Mouse (Mus musculus) megakaryocyte, embryonic 14.5 days (primary cell): ENCODE measurements at regions not wholly inside any gene's neighbourhood (a gene's known extent, or its start where the extent isn't known, plus 50 kb on each side); places are given as distances from the start of the nearest gene placed in this dataset.

ENCODE experiments used
- H3K27me3 ChIP-seq: replicated peaks from 2 replicates; pipeline ENCODE3; 2012; ENCODE audit warnings: inconsistent platforms
- H3K36me3 ChIP-seq: replicated peaks from 2 replicates; pipeline ENCODE3; 2012; ENCODE audit warnings: low read length, inconsistent platforms, mixed read lengths
- H3K4me1 ChIP-seq: 2 replicates; pipeline ENCODE4 v1.6.1; 2012; ENCODE audit warnings: inconsistent platforms
- H3K4me3 ChIP-seq: replicated peaks from 2 replicates; pipeline ENCODE3; 2012; ENCODE audit warnings: moderate library complexity, mild to moderate bottlenecking, inconsistent platforms
- H3K9me3 ChIP-seq: 2 replicates; pipeline ENCODE4 v1.6.1; 2012; ENCODE audit warnings: inconsistent platforms
- FLI1 ChIP-seq: IDR thresholded peaks from 2 replicates; pipeline ENCODE4 v1.6.1; 2012; ENCODE audit warnings: low read length, inconsistent platforms, mixed read lengths
- GATA1 ChIP-seq: IDR thresholded peaks from 3 replicates; pipeline ENCODE4 v1.6.1; 2012; ENCODE audit warnings: mixed read lengths, low read length, inconsistent platforms, borderline replicate concordance

DNA sequence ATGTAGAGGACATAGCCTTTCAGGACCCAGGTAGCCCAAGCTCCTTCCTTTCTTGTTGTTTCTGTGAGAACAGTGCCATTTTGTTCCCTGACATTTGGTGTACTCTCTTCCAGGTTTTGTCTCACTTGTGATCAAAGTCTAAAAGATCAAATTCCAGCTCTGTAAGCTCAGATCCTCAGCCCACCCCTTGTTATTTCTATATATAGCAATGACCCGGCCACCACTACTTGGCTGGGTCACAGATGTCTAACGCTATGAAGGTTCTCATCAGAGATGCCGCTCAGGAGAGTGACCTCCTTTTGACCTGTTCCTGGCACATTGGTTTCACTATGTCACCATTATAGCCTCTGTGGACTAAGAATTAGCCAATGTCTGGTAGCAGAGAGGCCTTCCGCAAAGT is 451.7 kb downstream of the Pik3r1 start:
- TF ChIP-seq GATA1: no peak
- TF ChIP-seq FLI1: no peak
- Histone ChIP-seq H3K36me3 (no peaks in the 10 kb centered on the region), H3K27me3 (peaks cover 5% of the 10 kb centered on the region)

GRCm38 (mm10) chr13:101314040-101314439 is 454.0 kb downstream of the Pik3r1 start:
- H3K4me1 ChIP-seq: no peaks in the 10 kb centered on the region
- H3K36me3 ChIP-seq: no peaks in the 10 kb centered on the region
- no peak for TF ChIP-seq FLI1
- no peak for TF ChIP-seq GATA1
- no peak overlapping the region for H3K4me3 ChIP-seq
- no peaks in the 10 kb centered on the region for H3K9me3 ChIP-seq
- peaks cover 5% of the 10 kb centered on the region for H3K27me3 ChIP-seq

More for the DNA sequence above, 451.7 kb downstream of the Pik3r1 start:
- Histone ChIP-seq H3K4me1 (no peaks in the 10 kb centered on the region), H3K4me3 (no peak overlapping the region), H3K9me3 (peaks cover 2% of the 10 kb centered on the region; the same call in 1 of the 2 replicates)

DNA sequence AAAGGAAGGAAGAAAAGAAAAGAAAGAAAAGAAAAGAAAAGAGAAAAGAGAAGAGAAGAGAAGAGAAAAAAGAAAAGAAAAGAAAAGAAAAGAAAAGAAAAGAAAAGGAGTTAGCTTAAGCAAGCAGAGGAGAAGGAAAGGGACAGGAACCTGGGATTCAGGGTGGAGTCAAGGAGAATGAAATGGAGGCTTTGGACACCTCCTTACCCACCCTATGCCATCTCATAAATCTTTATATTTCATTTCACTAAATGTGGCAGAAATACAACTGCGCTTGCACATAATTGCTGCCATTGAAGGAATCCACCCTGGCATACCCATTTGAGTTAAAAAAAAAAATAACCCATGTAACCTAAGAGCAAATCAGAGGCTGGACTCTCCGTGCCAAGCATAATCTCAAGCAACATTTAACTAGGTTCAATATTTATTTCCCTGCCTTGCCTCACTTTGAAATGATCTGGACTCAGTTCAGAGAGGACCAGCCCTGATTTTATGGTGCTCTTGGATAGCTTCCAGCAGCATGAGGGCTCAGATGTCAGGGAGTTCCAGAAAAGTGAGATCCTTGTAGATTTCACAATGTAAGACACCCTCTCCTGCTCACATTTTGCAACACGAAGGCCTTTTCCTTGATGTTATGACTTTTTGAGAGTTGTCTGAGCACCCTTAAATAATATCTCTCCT is 456.2 kb downstream of the Pik3r1 start:
- no peaks in the 10 kb centered on the region for H3K4me1 ChIP-seq
- H3K36me3 ChIP-seq: no peaks in the 10 kb centered on the region
- H3K27me3 ChIP-seq: peaks cover 8% of the 10 kb centered on the region
- no peaks in the 10 kb centered on the region for H3K9me3 ChIP-seq
- no peak for TF ChIP-seq FLI1
- no peak for TF ChIP-seq GATA1
- H3K4me3 ChIP-seq: no peak overlapping the region

DNA sequence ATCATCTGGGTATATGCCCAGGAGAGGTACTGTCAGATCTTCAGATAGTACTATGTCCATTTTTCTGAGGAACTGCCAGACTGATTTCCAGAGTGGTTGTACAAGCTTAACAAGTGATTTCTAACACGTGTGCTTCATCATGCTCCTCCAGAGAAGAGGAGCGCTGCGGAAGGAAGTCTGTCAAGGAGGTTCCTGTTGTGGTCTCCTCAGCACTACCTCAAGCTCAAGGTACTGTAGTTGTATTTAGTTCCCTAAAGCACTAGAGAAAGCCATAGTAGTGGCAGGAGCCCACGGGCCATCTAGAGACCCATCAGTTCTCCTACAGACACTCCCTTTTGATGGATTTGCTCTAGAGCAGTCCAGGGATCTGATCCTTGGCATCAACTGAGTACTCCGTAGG is 459.3 kb downstream of the Pik3r1 start:
- H3K36me3 ChIP-seq: no peaks in the 10 kb centered on the region
- no peaks in the 10 kb centered on the region for H3K4me1 ChIP-seq
- no peaks in the 10 kb centered on the region for H3K9me3 ChIP-seq
- no peak overlapping the region for H3K4me3 ChIP-seq
- TF ChIP-seq FLI1 (no peak), GATA1 (no peak)
- peaks cover 4% of the 10 kb centered on the region for H3K27me3 ChIP-seq

DNA sequence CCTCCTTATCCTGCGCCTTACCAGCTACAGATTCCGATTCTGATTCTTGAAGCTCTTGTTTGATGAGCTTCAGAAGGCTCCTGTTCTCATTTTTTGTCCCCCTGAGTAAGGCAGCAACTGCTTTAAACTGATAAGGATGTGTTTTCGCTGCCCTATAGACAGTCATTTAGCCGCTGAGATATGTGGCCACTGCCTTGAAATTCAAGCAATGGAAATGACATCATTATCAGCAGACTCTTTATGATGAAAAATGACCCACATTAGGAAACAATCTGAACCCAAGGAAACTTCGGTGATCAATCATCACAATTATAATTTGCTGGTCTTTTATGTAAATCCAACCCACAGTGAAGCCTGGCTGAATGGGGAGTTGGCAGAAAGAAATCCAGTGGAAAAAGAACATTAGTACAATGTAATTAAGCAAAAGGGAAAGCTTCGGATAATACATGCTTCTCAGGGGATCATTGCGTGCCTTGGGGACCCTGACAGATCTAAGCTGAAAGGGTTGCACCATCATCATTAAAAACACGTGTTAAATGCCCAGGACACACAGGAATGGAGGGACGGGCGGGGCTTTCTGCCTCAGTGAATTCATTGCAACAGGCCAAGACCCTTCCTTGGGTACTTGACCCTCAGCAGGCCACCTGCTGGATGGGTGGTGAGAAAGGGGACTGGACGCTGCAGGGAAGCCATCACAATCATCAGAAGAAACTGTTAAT is 462.2 kb downstream of the Pik3r1 start:
- Histone ChIP-seq H3K36me3 (no peaks in the 10 kb centered on the region), H3K4me3 (no peak overlapping the region)
- TF ChIP-seq FLI1 (no peak), GATA1 (no peak)

GRCm38 (mm10) chr13:101305063-101305462 is 463.0 kb downstream of the Pik3r1 start:
- H3K4me1 ChIP-seq: no peaks in the 10 kb centered on the region
- H3K36me3 ChIP-seq: no peaks in the 10 kb centered on the region
- no peak overlapping the region for H3K4me3 ChIP-seq
- TF ChIP-seq FLI1: no peak
- TF ChIP-seq GATA1: no peak
- H3K27me3 ChIP-seq: peaks cover 3% of the 10 kb centered on the region
- no peaks in the 10 kb centered on the region for H3K9me3 ChIP-seq

More for the DNA sequence above, 462.2 kb downstream of the Pik3r1 start:
- peaks cover 3% of the 10 kb centered on the region for H3K27me3 ChIP-seq
- no peaks in the 10 kb centered on the region for H3K4me1 ChIP-seq
- no peaks in the 10 kb centered on the region for H3K9me3 ChIP-seq

- no peak for TF ChIP-seq GATA1
- TF ChIP-seq FLI1: no peak
- H3K27me3 ChIP-seq: no peaks in the 10 kb centered on the region
Measured at GRCm38 (mm10) chr13:101301361-101301760, 466.7 kb downstream of the Pik3r1 start.

DNA sequence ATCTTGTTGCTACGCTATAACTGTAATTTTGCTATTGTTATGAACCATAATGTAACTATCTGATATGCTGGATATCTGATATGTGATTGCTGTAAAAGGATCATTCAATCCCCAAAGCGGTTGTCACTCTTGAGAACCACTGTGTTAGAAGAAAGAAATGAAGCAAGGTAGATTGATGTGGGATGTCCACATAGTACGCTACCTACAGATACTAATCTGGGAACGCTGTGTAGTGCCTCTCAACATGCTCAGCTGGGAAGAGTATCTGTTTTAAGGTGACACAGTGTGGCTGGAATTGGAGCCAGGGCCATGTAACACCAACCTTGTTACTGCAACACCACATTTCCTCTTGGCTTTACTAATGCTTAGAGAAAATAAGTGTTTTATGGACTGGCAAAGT is 456.2 kb upstream of the Slc30a5 start:
- Histone ChIP-seq H3K27me3 (peaks cover 13% of the 10 kb centered on the region), H3K4me3 (no peak overlapping the region), H3K4me1 (no peaks in the 10 kb centered on the region), H3K36me3 (no peaks in the 10 kb centered on the region), H3K9me3 (no peaks in the 10 kb centered on the region)
- TF ChIP-seq FLI1: no peak

More at GRCm38 (mm10) chr13:101301361-101301760, 466.7 kb downstream of the Pik3r1 start:
- Histone ChIP-seq H3K36me3 (no peaks in the 10 kb centered on the region), H3K4me3 (no peak overlapping the region), H3K9me3 (no peaks in the 10 kb centered on the region), H3K4me1 (no peaks in the 10 kb centered on the region)

GRCm38 (mm10) chr13:101287131-101287530 is 453.9 kb upstream of the Slc30a5 start:
- Histone ChIP-seq H3K27me3 (peaks cover 15% of the 10 kb centered on the region), H3K4me1 (no peaks in the 10 kb centered on the region), H3K9me3 (peaks cover 4% of the 10 kb centered on the region; the same call in 1 of the 2 replicates), H3K36me3 (no peaks in the 10 kb centered on the region), H3K4me3 (no peak overlapping the region)
- TF ChIP-seq FLI1 (no peak), GATA1 (no peak)
